Mouse (Mus musculus) intestine, postnatal 0 days (tissue): Measurements from ENCODE around the gene Mgam. TPM values are rescaled to one million over a fixed set of nuclear protein-coding genes. Genes with fewer than 3 reads are reported as not detected.
A peak's percentile ranks its signal among the peaks of the same experiment; 100 is the strongest.

Source experiments
- ATAC-seq: fragments of 200-750 bp; cut with Nextera tagmentation; 2 replicates; pipeline ENCODE4 v1.8.0; 2017; ENCODE audit warnings: mild to moderate bottlenecking, moderate TSS enrichment, moderate library complexity
- H3K27ac ChIP-seq: fragments of 300-500 bp; sonication (generic); 2 replicates; pipeline ENCODE4 v1.5.1; 2014; ENCODE audit warnings: mild to moderate bottlenecking, low read depth, low read length, moderate library complexity
- H3K27me3 ChIP-seq: fragments of 300-500 bp; sonication (generic); replicated peaks from 2 replicates; pipeline ENCODE4 v1.6.1; 2014; ENCODE audit warnings: low read length, mixed read lengths; ENCODE audit not compliant: control insufficient read depth, insufficient read depth
- H3K36me3 ChIP-seq: fragments of 300-500 bp; sonication (generic); 2 replicates; pipeline ENCODE4 v1.6.1; 2014; ENCODE audit warnings: mild to moderate bottlenecking, moderate library complexity; ENCODE audit not compliant: control insufficient read depth, insufficient read depth
- H3K4me1 ChIP-seq: fragments of 300-500 bp; sonication (generic); replicated peaks from 2 replicates; pipeline ENCODE4 v1.6.1; 2014; ENCODE audit warnings: antibody characterized with exemption, low read length, mixed read lengths; ENCODE audit not compliant: control insufficient read depth, insufficient read depth
- H3K4me2 ChIP-seq: fragments of 300-500 bp; sonication (generic); replicated peaks from 2 replicates; pipeline ENCODE4 v1.6.1; 2014; ENCODE audit warnings: low read depth, mild to moderate bottlenecking, moderate library complexity
- H3K4me3 ChIP-seq: fragments of 300-500 bp; sonication (generic); 2 replicates; pipeline ENCODE4 v1.5.1; 2014; ENCODE audit warnings: low read depth, low read length
- H3K9ac ChIP-seq: fragments of 300-500 bp; sonication (generic); 2 replicates; pipeline ENCODE4 v1.6.1; 2014; ENCODE audit warnings: mild to moderate bottlenecking, low read depth, low read length
- H3K9me3 ChIP-seq: fragments of 300-500 bp; sonication (generic); 2 replicates; pipeline ENCODE4 v1.6.1; 2016; ENCODE audit warnings: mixed run types; ENCODE audit not compliant: control insufficient read depth
- CTCF ChIP-seq: sonication (generic); IDR thresholded peaks from 2 replicates; pipeline ENCODE4 v1.5.1; 2016; ENCODE audit warnings: low read depth, mild to moderate bottlenecking, control low read depth, antibody characterized with exemption, moderate library complexity
- WGBS: fragments of 180-500 bp; shearing (Covaris S2); extraction: QIAGEN DNeasy Blood & Tissue Kit; methylation state at CpG from one replicate; pipeline ENCODE4 v1.1.7; 2014; 5-methylcytosine and 5-hydroxymethylcytosine counted together
- polyA plus RNA-seq: library from polyadenylated mRNA; unstranded; fragments of >200 nt; fragmentation: Nextera tagmentation; extraction: Ambion mirVana; gene quantifications from 2 replicates; pipeline ENCODE4 v1.2.1, GENCODE M21; 2015

Mgam gene
- polyA plus RNA-seq, 1 experiment from 2014 or later, result 38.9 TPM

GRCm38 (mm10) chr6:40795077-40795812 is 166.6 kb downstream of the Mgam start:
- Histone ChIP-seq H3K9ac (no peak overlapping the region), H3K9me3 (no peaks in the 10 kb centered on the region), H3K27me3 (no peaks in the 10 kb centered on the region), H3K36me3 (0 out of 2 replicates have a peak, but pooled peaks cover 4% of the 10 kb centered on the region), H3K4me3 (no peak overlapping the region), H3K4me1 (no peaks in the 10 kb centered on the region; the same call in 1 of the 2 replicates), H3K4me2 (no peak overlapping the region), H3K27ac (peak overlapping the region; percentile 83)
- WGBS, result 26% methylated on average over 4 of the region's 4 CpGs
- ATAC-seq, result peak; percentile 93
- no peak for TF ChIP-seq CTCF

DNA sequence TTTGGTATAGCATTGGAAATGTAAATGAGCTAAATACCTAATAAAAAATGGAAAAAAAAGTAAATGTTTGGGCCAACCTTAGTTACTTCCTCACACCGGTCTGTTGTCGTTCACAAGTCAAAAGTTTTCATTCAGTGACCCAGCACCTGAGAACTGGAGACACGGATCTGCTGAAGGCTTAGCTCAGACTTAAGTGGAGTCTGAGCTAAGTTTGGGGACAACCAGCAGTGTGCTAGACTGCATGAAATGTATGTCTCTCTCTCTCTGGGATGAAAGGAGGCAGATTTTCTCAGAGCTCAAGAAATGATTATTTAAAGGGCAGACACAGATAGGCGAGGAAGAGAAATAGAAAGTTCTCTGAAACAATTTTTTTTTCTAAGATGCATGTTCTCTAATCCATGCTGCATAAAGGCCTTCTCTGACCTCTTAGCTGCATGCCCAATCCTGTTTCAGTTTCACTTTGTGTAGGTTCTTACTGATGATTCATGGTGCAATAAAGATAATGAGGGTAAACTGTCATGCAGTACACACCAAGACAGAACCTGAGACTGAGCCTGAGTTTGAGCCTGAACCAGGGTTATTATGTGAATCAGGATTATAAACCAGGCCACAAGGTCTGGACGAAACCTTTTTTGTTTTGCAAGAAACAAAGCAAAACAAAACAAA is 189.7 kb downstream of the Mgam start:
- Histone ChIP-seq H3K36me3 (0 out of 2 replicates have a peak, but pooled peaks cover 11% of the 10 kb centered on the region), H3K27me3 (no peaks in the 10 kb centered on the region), H3K4me2 (no peak overlapping the region), H3K4me3 (no peak overlapping the region), H3K9me3 (no peaks in the 10 kb centered on the region), H3K4me1 (no peaks in the 10 kb centered on the region), H3K9ac (no peak overlapping the region), H3K27ac (no peak overlapping the region)
- ATAC-seq, result peak; percentile 97
- 45% methylated on average over 5 of the region's 5 CpGs for WGBS
- TF ChIP-seq CTCF, result no peak

Other genes starting within 250 kb of the Mgam start
- gene E330009J07Rik, start 192.7 kb upstream of the Mgam start, polyA plus RNA-seq, result 4.4 TPM in 2 replicates
- gene Wee2, start 189.7 kb upstream of the Mgam start, polyA plus RNA-seq, result not detected in 2 replicates
- 82.8 and 89.1 TPM in 2 replicates for gene Ssbp1, start 157.5 kb upstream of the Mgam start, polyA plus RNA-seq
- gene Tas2r137, start 137.6 kb upstream of the Mgam start, polyA plus RNA-seq, result not detected in 2 replicates
- not detected in 2 replicates for gene Tas2r108, start 135.3 kb upstream of the Mgam start, polyA plus RNA-seq
- gene Prss37, start 109.3 kb upstream of the Mgam start, polyA plus RNA-seq, result not detected in 2 replicates
- not detected in 2 replicates for gene Olfr461, start 73.8 kb upstream of the Mgam start, polyA plus RNA-seq
- gene Olfr460, start 59.3 kb upstream of the Mgam start, polyA plus RNA-seq, result not detected in 2 replicates
- gene Clec5a, start 43.0 kb upstream of the Mgam start, polyA plus RNA-seq, result 0.77 and 1.1 TPM in 2 replicates
- gene Tas2r138, start 15.5 kb upstream of the Mgam start, polyA plus RNA-seq, result not detected in 2 replicates